Mouse (Mus musculus) liver, adult 2 months (tissue): ENCODE measurements around the gene Pphln1. TPM values are rescaled to one million over a fixed set of nuclear protein-coding genes. Genes with fewer than 3 reads are reported as not detected.

Source experiments
- DNase-seq: peaks from one replicate; pipeline ENCODE4 v3.0.0-alpha.2; 2011; ENCODE audit warnings: low read depth, low spot score; ENCODE audit errors: extremely low read depth
- H3K27ac ChIP-seq: fragments of 200-500 bp; replicated peaks from 2 replicates; pipeline ENCODE4 v1.5.1; 2012; ENCODE audit warnings: low read depth, mild to moderate bottlenecking, control low read depth, inconsistent platforms, low read length; ENCODE audit not compliant: insufficient read depth
- H3K27me3 ChIP-seq: fragments of 200-500 bp; 2 replicates; pipeline ENCODE4 v1.6.1; 2012; ENCODE audit warnings: mild to moderate bottlenecking, moderate library complexity, low read length, inconsistent platforms; ENCODE audit not compliant: control insufficient read depth, insufficient read depth
- H3K36me3 ChIP-seq: fragments of 200-500 bp; 2 replicates; pipeline ENCODE4 v1.6.1; 2012; ENCODE audit warnings: low read length, inconsistent platforms; ENCODE audit not compliant: control insufficient read depth, insufficient read depth
- H3K4me1 ChIP-seq: fragments of 200-500 bp; 2 replicates; pipeline ENCODE4 v1.6.1; 2011; ENCODE audit warnings: low read length; ENCODE audit not compliant: control insufficient read depth, insufficient read depth
- H3K4me3 ChIP-seq: fragments of 200-500 bp; 2 replicates; pipeline ENCODE4 v1.5.1; 2011; ENCODE audit warnings: low read depth, mild to moderate bottlenecking, control low read depth, low read length, moderate library complexity; ENCODE audit not compliant: insufficient read depth
- H3K79me2 ChIP-seq: fragments of 200-500 bp; 2 replicates; pipeline ENCODE4 v1.6.1; 2012; ENCODE audit warnings: inconsistent platforms, mild to moderate bottlenecking, low read length, moderate library complexity; ENCODE audit not compliant: control insufficient read depth, insufficient read depth
- H3K9ac ChIP-seq: fragments of 200-500 bp; 2 replicates; pipeline ENCODE4 v1.6.1; 2012; ENCODE audit warnings: low read depth, mild to moderate bottlenecking, control low read depth, inconsistent platforms, low read length
- CTCF ChIP-seq: fragments of 200-500 bp; IDR thresholded peaks from 2 replicates; pipeline ENCODE4 v1.5.1; 2011; ENCODE audit warnings: low read depth, low read length, control low read depth
- POLR2A ChIP-seq: fragments of 200-500 bp; IDR thresholded peaks from 2 replicates; pipeline ENCODE4 v1.6.1; 2011; ENCODE audit warnings: low read length, control low read depth; ENCODE audit not compliant: insufficient read depth; ENCODE audit errors: extremely low read depth
- WGBS: fragments of 180-500 bp; shearing (Covaris S2); methylation state at CpG from one replicate; pipeline ENCODE4 v1.1.7; 2018; 5-methylcytosine and 5-hydroxymethylcytosine counted together
- polyA plus RNA-seq: library from polyadenylated mRNA; depleted of rRNA; stranded (reverse); fragments of >200 nt; gene quantifications from 2 replicates; pipeline ENCODE4 v1.2.3, GENCODE M21; 2012
- total RNA-seq: library from RNA; depleted of rRNA; stranded (reverse); fragments of >200 nt; gene quantifications from 2 replicates; pipeline ENCODE4 v1.2.3, GENCODE M21; 2014

Gene Pphln1
- total and polyA plus RNA-seq, 2 experiments: 4.2 to 11.7 TPM

DNA sequence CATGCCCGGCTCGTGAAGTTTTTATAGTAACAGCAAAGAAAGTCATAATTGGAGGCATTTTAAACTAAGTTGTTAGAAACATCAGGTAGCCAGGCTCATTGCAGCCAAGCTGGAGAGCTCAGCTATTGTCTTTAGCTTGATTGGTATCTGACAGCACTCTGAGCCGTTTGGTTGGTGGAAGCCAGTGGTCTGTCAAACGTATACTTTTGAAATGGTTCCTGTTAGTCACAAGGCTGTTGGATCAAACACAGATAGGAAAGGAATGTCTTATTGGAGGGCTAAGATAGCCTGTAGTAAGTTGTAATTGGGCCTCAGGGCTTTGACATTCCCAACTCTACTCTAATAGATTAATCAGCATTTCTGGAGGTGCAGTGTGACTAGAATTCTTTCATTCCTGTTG is 3.3 kb downstream of the Pphln1 start:
- H3K27ac ChIP-seq: no peak overlapping the region
- no peaks in the 10 kb centered on the region for H3K36me3 ChIP-seq
- no peak overlapping the region for H3K9ac ChIP-seq
- no peaks in the 10 kb centered on the region for H3K27me3 ChIP-seq
- 81% methylated on average over 4 of the region's 4 CpGs for WGBS
- no peak overlapping the region for H3K4me3 ChIP-seq
- DNase-seq: no peak
- TF ChIP-seq POLR2A: no peak
- no peak for TF ChIP-seq CTCF
- H3K79me2 ChIP-seq: peaks cover 28% of the 10 kb centered on the region; the same call in 1 of the 2 replicates
- H3K4me1 ChIP-seq: peaks cover 14% of the 10 kb centered on the region

DNA sequence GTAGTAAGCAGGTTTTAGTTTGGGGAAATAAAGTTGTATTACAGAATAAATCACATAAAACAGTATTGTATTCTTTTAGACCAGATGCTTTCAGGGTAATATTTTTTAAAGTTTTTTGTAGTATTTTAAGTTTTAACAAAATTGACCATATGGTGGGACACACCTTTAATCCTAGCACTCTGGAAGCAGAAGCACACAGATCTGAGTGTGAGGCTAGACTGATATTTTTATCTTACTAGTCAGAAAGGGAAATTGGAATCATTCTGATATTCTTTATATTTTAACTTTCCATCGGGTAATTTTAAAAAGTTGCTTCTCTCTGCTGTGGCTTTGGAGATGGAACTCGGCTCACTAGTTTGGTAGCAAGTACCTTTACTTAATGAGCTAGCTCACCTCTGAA is 4.6 kb downstream of the Pphln1 start:
- DNase-seq: no peak
- H3K79me2 ChIP-seq: peaks cover 24% of the 10 kb centered on the region; the same call in 1 of the 2 replicates
- no peak for TF ChIP-seq POLR2A
- TF ChIP-seq CTCF: no peak
- WGBS: 98% methylated on average over 2 of the region's 2 CpGs
- H3K27me3 ChIP-seq: no peaks in the 10 kb centered on the region
- H3K27ac ChIP-seq: no peak overlapping the region
- peaks cover 5% of the 10 kb centered on the region for H3K4me1 ChIP-seq
- no peak overlapping the region for H3K9ac ChIP-seq
- H3K4me3 ChIP-seq: no peak overlapping the region
- H3K36me3 ChIP-seq: no peaks in the 10 kb centered on the region

DNA sequence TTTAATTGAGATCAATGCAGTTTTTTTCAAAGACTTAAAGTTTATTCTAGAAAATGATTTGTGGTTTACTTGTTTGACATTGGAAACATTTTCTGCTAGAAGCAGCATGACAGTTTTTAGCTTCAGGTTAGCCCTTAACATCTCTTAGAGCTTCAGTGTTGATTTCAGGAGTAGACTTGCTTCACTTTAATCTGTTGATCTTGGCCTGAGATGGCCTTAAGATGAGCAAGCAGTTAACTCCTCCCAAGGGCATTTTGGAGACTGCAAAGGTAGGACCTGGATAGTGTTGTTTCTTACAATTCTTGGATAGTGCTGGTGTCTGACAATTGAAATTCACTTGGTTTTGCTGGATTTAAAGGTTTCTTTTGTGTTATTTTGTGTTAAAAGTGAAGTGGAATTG is 6.7 kb downstream of the Pphln1 start:
- no peak for DNase-seq
- TF ChIP-seq CTCF (no peak), POLR2A (no peak)
- H3K36me3 ChIP-seq: no peaks in the 10 kb centered on the region
- H3K4me3 ChIP-seq: no peak overlapping the region
- no peaks in the 10 kb centered on the region for H3K27me3 ChIP-seq
- peaks cover 8% of the 10 kb centered on the region; the same call in 1 of the 2 replicates for H3K79me2 ChIP-seq
- no peak overlapping the region for H3K27ac ChIP-seq
- H3K4me1 ChIP-seq: no peaks in the 10 kb centered on the region
- no peak overlapping the region for H3K9ac ChIP-seq

DNA sequence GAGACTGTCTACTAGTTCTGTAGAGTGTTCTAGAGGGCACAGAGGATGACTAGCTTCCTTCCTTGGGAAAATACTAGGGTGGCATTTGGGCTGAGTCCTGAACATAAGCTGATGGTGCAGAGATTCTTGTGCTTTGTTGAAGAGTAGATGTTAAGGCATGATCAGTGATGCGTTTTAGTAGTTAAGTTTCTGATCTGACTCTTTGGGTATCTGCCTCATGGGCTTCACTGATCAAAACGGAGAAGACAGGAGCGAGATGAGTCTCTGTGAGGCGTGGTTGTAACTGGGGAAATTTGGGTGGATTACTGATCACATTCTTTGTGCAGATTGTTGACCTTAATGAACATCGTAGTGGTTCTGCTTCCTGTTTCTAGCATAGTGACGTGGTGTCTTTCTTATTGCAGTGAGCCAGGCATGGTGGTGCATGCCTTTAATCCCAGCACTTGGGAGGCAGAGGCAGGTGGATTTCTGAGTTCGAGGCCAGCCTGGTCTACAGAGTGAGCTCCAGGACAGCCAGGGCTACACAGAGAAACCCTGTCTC is 7.4 kb downstream of the Pphln1 start:
- Histone ChIP-seq H3K27ac (no peak overlapping the region), H3K36me3 (no peaks in the 10 kb centered on the region), H3K4me3 (no peak overlapping the region), H3K27me3 (no peaks in the 10 kb centered on the region), H3K4me1 (no peaks in the 10 kb centered on the region), H3K79me2 (peaks cover 3% of the 10 kb centered on the region; the same call in 1 of the 2 replicates), H3K9ac (no peak overlapping the region)
- no peak for DNase-seq
- no peak for TF ChIP-seq POLR2A
- no peak for TF ChIP-seq CTCF
- 90% methylated on average over 7 of the region's 7 CpGs for WGBS

DNA sequence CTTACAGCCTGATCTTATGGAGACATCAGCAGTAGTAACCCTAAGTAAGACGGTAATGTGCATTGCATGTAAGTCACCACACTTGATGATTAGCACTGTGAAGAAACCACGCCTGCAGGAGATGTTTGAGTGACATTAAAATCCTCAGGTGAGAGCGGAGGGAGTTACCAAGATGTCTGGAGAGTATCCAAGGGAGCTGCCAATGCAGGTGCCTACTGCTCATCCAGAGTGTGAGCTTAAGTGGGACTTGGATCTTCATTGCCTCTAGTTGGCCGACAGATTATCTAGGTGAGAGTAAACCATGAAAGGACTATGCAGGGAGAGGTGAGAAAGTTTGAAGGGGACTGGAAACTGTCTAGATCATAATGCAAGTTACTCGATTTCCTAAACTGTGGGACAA is 8.3 kb downstream of the Pphln1 start:
- no peak overlapping the region for H3K4me3 ChIP-seq
- no peak overlapping the region for H3K9ac ChIP-seq
- H3K4me1 ChIP-seq: no peaks in the 10 kb centered on the region
- TF ChIP-seq POLR2A (no peak), CTCF (no peak)
- WGBS: 94% methylated on average over 5 of the region's 5 CpGs
- peaks cover 5% of the 10 kb centered on the region; the same call in 1 of the 2 replicates for H3K79me2 ChIP-seq
- peaks cover 5% of the 10 kb centered on the region for H3K36me3 ChIP-seq
- H3K27ac ChIP-seq: no peak overlapping the region
- no peak for DNase-seq
- no peaks in the 10 kb centered on the region for H3K27me3 ChIP-seq

DNA sequence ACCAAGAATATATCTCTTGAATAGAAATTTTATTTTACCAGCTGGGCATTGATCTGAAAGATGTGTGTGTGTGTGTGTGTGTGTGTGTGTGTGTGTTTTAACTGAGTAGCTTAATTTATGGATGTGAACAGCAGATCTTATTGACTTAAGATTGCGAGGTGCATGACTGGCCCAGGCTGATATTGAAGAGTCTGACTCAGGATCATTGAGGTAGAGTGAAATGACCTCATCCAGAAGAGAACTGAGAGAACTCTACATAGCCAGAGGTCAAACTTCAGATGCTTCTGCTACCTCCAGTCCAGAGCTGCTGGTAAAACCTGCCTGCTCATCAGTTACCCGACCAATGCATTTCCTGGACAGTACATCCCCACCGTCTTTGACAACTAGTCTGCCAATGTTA is 14.3 kb downstream of the Pphln1 start:
- WGBS: 87% methylated on average over 3 of the region's 3 CpGs
- H3K4me1 ChIP-seq: no peaks in the 10 kb centered on the region
- no peak overlapping the region for H3K27ac ChIP-seq
- TF ChIP-seq POLR2A: no peak
- TF ChIP-seq CTCF: no peak
- H3K4me3 ChIP-seq: no peak overlapping the region
- no peak overlapping the region for H3K9ac ChIP-seq
- no peaks in the 10 kb centered on the region for H3K27me3 ChIP-seq
- H3K79me2 ChIP-seq: peaks cover 5% of the 10 kb centered on the region; the same call in 1 of the 2 replicates
- no peak for DNase-seq
- peaks cover 11% of the 10 kb centered on the region for H3K36me3 ChIP-seq
